Mouse (Mus musculus) forebrain, embryonic 12.5 days (tissue): ENCODE measurements at regions not wholly inside any gene's neighbourhood (a gene's known extent, or its start where the extent isn't known, plus 50 kb on each side); places are given as distances from the start of the nearest gene placed in this dataset. TPM values are rescaled to one million over a fixed set of nuclear protein-coding genes. Genes with fewer than 3 reads are reported as not detected.

Experiments
- microRNA-seq: library from miRNA; unstranded; fragments of <30 nt; microRNA quantifications from one replicate; pipeline ENCODE4, GENCODE M21; 2017

Small RNA genes lying in the stretch of these regions (microRNA-seq; reads per million reads assigned to microRNA genes)
- not detected for gene Gm25942
